Mouse (Mus musculus) brain, embryonic 14.5 days (tissue): Measurements from ENCODE around the gene Swi5.

ENCODE experiments used
- CTCF ChIP-seq: fragments of 200-500 bp; IDR thresholded peaks from 2 replicates; pipeline ENCODE4 v1.5.1; 2012; ENCODE audit warnings: inconsistent platforms, mild to moderate bottlenecking, moderate library complexity, borderline replicate concordance; ENCODE audit not compliant: insufficient read depth, insufficient read length; ENCODE audit errors: extremely low read depth
- POLR2A ChIP-seq: fragments of 200-500 bp; IDR thresholded peaks from 2 replicates; pipeline ENCODE4 v1.6.1; 2012; ENCODE audit warnings: mild to moderate bottlenecking, inconsistent platforms, borderline replicate concordance; ENCODE audit not compliant: poor library complexity, insufficient read depth, insufficient read length, severe bottlenecking; ENCODE audit errors: extremely low read depth

DNA sequence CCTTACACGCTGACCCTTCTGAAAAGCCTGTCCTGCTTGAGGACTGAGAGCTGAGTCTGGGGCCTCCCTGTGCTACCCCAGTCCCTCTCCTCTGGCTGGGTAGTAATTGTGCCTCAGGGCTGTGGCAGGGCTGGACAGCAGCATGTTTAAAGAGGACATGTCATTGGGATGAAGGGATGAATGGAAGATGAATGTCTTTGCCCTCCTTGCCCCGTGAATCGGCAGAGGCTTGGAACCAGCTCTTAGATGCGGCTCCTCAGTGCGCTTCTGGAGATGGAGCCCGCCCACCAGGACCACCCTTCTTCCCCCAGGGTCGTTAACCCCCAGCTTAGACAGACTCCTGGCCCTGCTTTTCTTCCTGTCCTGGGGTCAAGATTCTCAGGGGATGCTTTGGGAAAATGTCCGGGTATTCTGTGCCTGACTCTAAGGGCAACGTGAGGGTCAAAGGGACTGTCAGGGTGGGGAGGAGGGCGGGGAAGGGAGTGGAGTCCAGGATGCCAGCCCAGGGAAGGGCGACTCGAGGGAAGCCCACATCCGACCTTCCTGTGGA is 41.1 kb upstream of the Swi5 start:
- no peak for TF ChIP-seq CTCF
- TF ChIP-seq POLR2A: no peak
